Mouse (Mus musculus) myocyte (in vitro differentiated cells): Measurements from ENCODE around the gene Prdm5. TPM values are rescaled to one million over a fixed set of nuclear protein-coding genes. Genes with fewer than 3 reads are reported as not detected.

ENCODE experiments used
- H3K27me3 ChIP-seq: one replicate; pipeline ENCODE4 v1.6.1; 2011; ENCODE audit not compliant: control insufficient read depth, insufficient read depth, insufficient read length
- H3K36me3 ChIP-seq: one replicate; pipeline ENCODE4 v1.6.1; 2011; ENCODE audit not compliant: control insufficient read depth, insufficient read depth
- H3K4me2 ChIP-seq: one replicate; pipeline ENCODE4 v1.6.1; 2011; ENCODE audit warnings: low read depth, control low read depth
- H3K4me3 ChIP-seq: one replicate; pipeline ENCODE4 v1.5.1; 2011; ENCODE audit warnings: mild to moderate bottlenecking, control low read depth, moderate library complexity
- H3K79me2 ChIP-seq: one replicate; pipeline ENCODE4 v1.6.1; 2011; ENCODE audit not compliant: control insufficient read depth, insufficient read depth
- H3ac ChIP-seq: one replicate; pipeline ENCODE4 v1.6.1; 2011; ENCODE audit not compliant: control insufficient read depth, insufficient read length
- CEBPB ChIP-seq: IDR thresholded peaks from 2 replicates; pipeline ENCODE4 v1.6.1; 2011; ENCODE audit warnings: mild to moderate bottlenecking, moderate library complexity; ENCODE audit not compliant: poor library complexity, insufficient read depth, severe bottlenecking
- E2F4 ChIP-seq: IDR thresholded peaks from one replicate; pipeline ENCODE4 v1.6.1; 2011; ENCODE audit warnings: mild to moderate bottlenecking, control low read depth, moderate library complexity; ENCODE audit not compliant: insufficient read depth
- MAX ChIP-seq: IDR thresholded peaks from one replicate; pipeline ENCODE4 v1.6.1; 2011; ENCODE audit warnings: low read depth, mild to moderate bottlenecking, control low read depth
- MYOD1 ChIP-seq, 3 experiments: IDR thresholded peaks; one replicate each; pipeline ENCODE4 v1.6.1; 2011; ENCODE audit warnings: control low read depth in 2 of 3, low read depth in 2 of 3, mild to moderate bottlenecking in 2 of 3, moderate library complexity in 1 of 3; ENCODE audit not compliant: insufficient read length in 2 of 3, control insufficient read depth in 1 of 3
- MYOG ChIP-seq, 3 experiments: IDR thresholded peaks; one replicate each; pipeline ENCODE4 v1.6.1; 2011; ENCODE audit warnings: control low read depth in 2 of 3, low read depth in 2 of 3, mild to moderate bottlenecking in 2 of 3; ENCODE audit not compliant: insufficient read length in 2 of 3, control insufficient read depth in 1 of 3, insufficient read depth in 1 of 3
- POLR2A ChIP-seq: IDR thresholded peaks from one replicate; pipeline ENCODE4 v1.6.1; 2011; ENCODE audit warnings: low read depth, mild to moderate bottlenecking, control low read depth, moderate library complexity; ENCODE audit not compliant: insufficient read length
- POLR2AphosphoS2 ChIP-seq: IDR thresholded peaks from one replicate; pipeline ENCODE4 v1.6.1; 2011; ENCODE audit warnings: low read depth, control low read depth; ENCODE audit not compliant: insufficient read length
- REST ChIP-seq: IDR thresholded peaks from one replicate; pipeline ENCODE4 v1.6.1; 2011; ENCODE audit warnings: mild to moderate bottlenecking, control low read depth, moderate library complexity; ENCODE audit not compliant: insufficient read depth, insufficient read length
- SRF ChIP-seq: IDR thresholded peaks from one replicate; pipeline ENCODE4 v1.6.1; 2011; ENCODE audit warnings: low read depth; ENCODE audit not compliant: control insufficient read depth, insufficient read length
- TCF12 ChIP-seq: IDR thresholded peaks from one replicate; pipeline ENCODE4 v1.6.1; 2011; ENCODE audit warnings: mild to moderate bottlenecking, control low read depth; ENCODE audit not compliant: poor library complexity, insufficient read depth, severe bottlenecking
- TCF3 ChIP-seq: IDR thresholded peaks from one replicate; pipeline ENCODE4 v1.6.1; 2011; ENCODE audit warnings: low read depth, control low read depth; ENCODE audit not compliant: insufficient read length
- USF1 ChIP-seq: IDR thresholded peaks from one replicate; pipeline ENCODE4 v1.6.1; 2011; ENCODE audit warnings: low read depth, mild to moderate bottlenecking, control low read depth, moderate library complexity
- polyA plus RNA-seq: library from polyadenylated mRNA; unstranded; fragments of >200 nt; fragmentation: generic; extraction: Trizol; gene quantifications from one replicate; pipeline ENCODE4 v1.2.1, GENCODE M21; 2012; ENCODE audit warnings: missing spikeins

The Prdm5 gene
- polyA plus RNA-seq, 1 experiment = 11.5 TPM

- H3K4me2 ChIP-seq = no peak overlapping the region
- H3K27me3 ChIP-seq = no peaks in the 10 kb centered on the region
Observed at GRCm38 (mm10) chr6:65935566-65936281, 156.9 kb downstream of the Prdm5 start.

GRCm38 (mm10) chr6:65950492-65950891, 171.7 kb downstream of the Prdm5 start:
- no peak overlapping the region for H3ac ChIP-seq
- TF ChIP-seq REST (no peak), TCF12 (no peak), SRF (no peak), E2F4 (no peak), CEBPB (no peak), MYOG (IDR thresholded peaks at IDR 0.05; ENCODE audit: control insufficient read depth in 1 of 3, insufficient read depth in 1 of 3, insufficient read length in 2 of 3, low read depth in 2 of 3) (no peak), POLR2AphosphoS2 (no peak), POLR2A (no peak), USF1 (no peak), TCF3 (no peak), MYOD1 (IDR thresholded peaks at IDR 0.05; ENCODE audit: control insufficient read depth in 1 of 3, insufficient read length in 2 of 3, low read depth in 2 of 3) (no peak)
- H3K4me3 ChIP-seq = no peak overlapping the region
- no peaks in the 10 kb centered on the region for H3K36me3 ChIP-seq
- H3K27me3 ChIP-seq = no peaks in the 10 kb centered on the region
- no peaks in the 10 kb centered on the region for H3K79me2 ChIP-seq
- no peak overlapping the region for H3K4me2 ChIP-seq

More at GRCm38 (mm10) chr6:65935566-65936281, 156.9 kb downstream of the Prdm5 start:
- TF ChIP-seq E2F4 (no peak), SRF (no peak), MAX (no peak), POLR2A (no peak), USF1 (no peak), MYOG (IDR thresholded peaks at IDR 0.05; ENCODE audit: control insufficient read depth in 1 of 3, insufficient read depth in 1 of 3, insufficient read length in 2 of 3, low read depth in 2 of 3) (no peak), TCF12 (no peak), POLR2AphosphoS2 (no peak)
- Histone ChIP-seq H3K79me2 (no peaks in the 10 kb centered on the region), H3K4me3 (no peak overlapping the region), H3ac (no peak overlapping the region), H3K36me3 (peaks cover 22% of the 10 kb centered on the region)

GRCm38 (mm10) chr6:65952309-65952708, 173.5 kb downstream of the Prdm5 start, which contains the start of gene 4930544G11Rik:
TSS of gene 4930544G11Rik (plus strand) at chr6:65952609.
- Histone ChIP-seq H3K27me3 (no peaks in the 10 kb centered on the region), H3K4me2 (no peak within 1 kb of the TSS), H3K79me2 (no peaks in the 10 kb centered on the region), H3K4me3 (no peak within 1 kb of the TSS), H3K36me3 (no peaks in the 10 kb centered on the region), H3ac (no peak within 1 kb of the TSS)
- no peak for TF ChIP-seq REST
- TF ChIP-seq MYOD1 (IDR thresholded peaks at IDR 0.05; ENCODE audit: control insufficient read depth in 1 of 3, insufficient read length in 2 of 3, low read depth in 2 of 3) = no peak
- TF ChIP-seq POLR2A = no peak

- Histone ChIP-seq H3ac (no peak overlapping the region), H3K27me3 (no peaks in the 10 kb centered on the region), H3K36me3 (no peaks in the 10 kb centered on the region), H3K4me2 (no peak overlapping the region), H3K79me2 (no peaks in the 10 kb centered on the region), H3K4me3 (no peak overlapping the region)
- TF ChIP-seq CEBPB (no peak), POLR2AphosphoS2 (no peak), MAX (no peak), MYOD1 (IDR thresholded peaks at IDR 0.05; ENCODE audit: control insufficient read depth in 1 of 3, insufficient read length in 2 of 3, low read depth in 2 of 3) (no peak), MYOG (IDR thresholded peaks at IDR 0.05; ENCODE audit: control insufficient read depth in 1 of 3, insufficient read depth in 1 of 3, insufficient read length in 2 of 3, low read depth in 2 of 3) (no peak), USF1 (no peak), E2F4 (no peak), TCF12 (no peak), POLR2A (no peak), TCF3 (no peak), SRF (no peak)
Observed at GRCm38 (mm10) chr6:65969386-65970111, 190.8 kb downstream of the Prdm5 start.

GRCm38 (mm10) chr6:65970410-65970809, 191.6 kb downstream of the Prdm5 start:
- Histone ChIP-seq H3K27me3 (no peaks in the 10 kb centered on the region), H3K4me2 (no peak overlapping the region), H3ac (no peak overlapping the region), H3K79me2 (no peaks in the 10 kb centered on the region), H3K36me3 (no peaks in the 10 kb centered on the region), H3K4me3 (no peak overlapping the region)
- TF ChIP-seq MYOD1 (IDR thresholded peaks at IDR 0.05; ENCODE audit: control insufficient read depth in 1 of 3, insufficient read length in 2 of 3, low read depth in 2 of 3) = no peak
- no peak for TF ChIP-seq MYOG (IDR thresholded peaks at IDR 0.05; ENCODE audit: control insufficient read depth in 1 of 3, insufficient read depth in 1 of 3, insufficient read length in 2 of 3, low read depth in 2 of 3)
- TF ChIP-seq CEBPB = no peak
- TF ChIP-seq TCF3 = no peak
- no peak for TF ChIP-seq POLR2AphosphoS2
- TF ChIP-seq SRF = no peak

Other genes with a start within 250 kb of the Prdm5 start
- gene Ndnf, start 107.4 kb upstream of the Prdm5 start, polyA plus RNA-seq = under 0.01 TPM
- gene 4930544G11Rik, start 173.6 kb downstream of the Prdm5 start, polyA plus RNA-seq = not detected